Mouse (Mus musculus) gastrocnemius, adult 8-10 months (tissue): ENCODE measurements around the gene Dnajc2. TPM values are rescaled to one million over a fixed set of nuclear protein-coding genes. Genes with fewer than 3 reads are reported as not detected.

Source experiments
- total RNA-seq, 4 experiments: library from RNA; stranded (reverse); gene quantifications; 2 replicates each; pipeline ENCODE4 v1.2.4; 2022

Gene Dnajc2
- total RNA-seq, 4 experiments from 2014 or later = 22.9 to 25.1 (median 23.8) TPM

Other genes with a start within 250 kb of the Dnajc2 start
- 1 to 10 TPM in 2 of 4 experiments, under 1 TPM in 2; 0.89 to 2.0 (median 1.0) TPM for gene Lrrc17, start 241.7 kb downstream of the Dnajc2 start, total RNA-seq
- not detected for gene Fbxl13, start 139.6 kb downstream of the Dnajc2 start, total RNA-seq
- 1 to 10 TPM; 3.5 to 4.2 (median 3.9) TPM for gene Armc10, start 139.4 kb downstream of the Dnajc2 start, total RNA-seq
- 10 to 100 TPM in 2 of 4 experiments, 1 to 10 TPM in 2; 8.3 to 10.4 (median 9.4) TPM for gene Napepld, start 83.9 kb downstream of the Dnajc2 start, total RNA-seq
- 100 to 1,000 TPM in 2 of 4 experiments, 10 to 100 TPM in 2; 92.6 to 114 (median 104) TPM for gene Pmpcb, start 48.1 kb downstream of the Dnajc2 start, total RNA-seq
- gene Psmc2, start within 50 bp of the Dnajc2 start, total RNA-seq = 100 to 1,000 TPM; 117 to 131 (median 125) TPM
- gene Slc26a5, start 80.4 kb upstream of the Dnajc2 start, total RNA-seq = not detected